Mouse (Mus musculus) embryonic facial prominence, embryonic 13.5 days (tissue): ENCODE results near the gene Il1r2. TPM values are rescaled to one million over a fixed set of nuclear protein-coding genes. Genes with fewer than 3 reads are reported as not detected.

Source experiments
- ATAC-seq: fragments of 200-750 bp; cut with Nextera tagmentation; 2 replicates; pipeline ENCODE4 v1.8.0; 2017; ENCODE audit warnings: low read depth; ENCODE audit not compliant: insufficient number of reproducible peaks, insufficient read depth, low FRiP score, low TSS enrichment
- H3K27ac ChIP-seq: fragments of 300-500 bp; sonication (generic); 2 replicates; pipeline ENCODE4 v1.5.1; 2015; ENCODE audit warnings: moderate library complexity, mild to moderate bottlenecking, inconsistent platforms
- H3K27me3 ChIP-seq: fragments of 300-500 bp; sonication (generic); 2 replicates; pipeline ENCODE4 v1.6.1; 2015; ENCODE audit warnings: mild to moderate bottlenecking, inconsistent platforms
- H3K36me3 ChIP-seq: fragments of 300-500 bp; sonication (generic); 2 replicates; pipeline ENCODE4 v1.6.1; 2015; ENCODE audit warnings: mild to moderate bottlenecking, inconsistent platforms
- H3K4me1 ChIP-seq: fragments of 300-500 bp; sonication (generic); 2 replicates; pipeline ENCODE4 v1.6.1; 2015; ENCODE audit warnings: inconsistent platforms
- H3K4me2 ChIP-seq: fragments of 300-500 bp; sonication (generic); 2 replicates; pipeline ENCODE4 v1.6.1; 2015; ENCODE audit warnings: moderate library complexity, mild to moderate bottlenecking, inconsistent platforms
- H3K4me3 ChIP-seq: fragments of 300-500 bp; sonication (generic); 2 replicates; pipeline ENCODE4 v1.5.1; 2015; ENCODE audit warnings: mild to moderate bottlenecking, inconsistent platforms
- H3K9ac ChIP-seq: fragments of 300-500 bp; sonication (generic); 2 replicates; pipeline ENCODE4 v1.6.1; 2015; ENCODE audit warnings: mild to moderate bottlenecking, inconsistent platforms
- H3K9me3 ChIP-seq: fragments of 300-500 bp; sonication (generic); 2 replicates; pipeline ENCODE4 v1.6.1; 2016; ENCODE audit warnings: inconsistent platforms
- WGBS: fragments of 180-500 bp; shearing (Covaris S2); methylation state at CpG from one replicate; pipeline ENCODE4 v1.1.7; 2015; ENCODE audit warnings: mixed read lengths; 5-methylcytosine and 5-hydroxymethylcytosine counted together
- polyA plus RNA-seq: library from polyadenylated mRNA; unstranded; fragments of >200 nt; fragmentation: Nextera tagmentation; extraction: Ambion mirVana; gene quantifications from 2 replicates; pipeline ENCODE4 v1.2.1, GENCODE M21; 2015

The Il1r2 gene
- polyA plus RNA-seq, 1 experiment from 2014 or later: 1.3 TPM

DNA sequence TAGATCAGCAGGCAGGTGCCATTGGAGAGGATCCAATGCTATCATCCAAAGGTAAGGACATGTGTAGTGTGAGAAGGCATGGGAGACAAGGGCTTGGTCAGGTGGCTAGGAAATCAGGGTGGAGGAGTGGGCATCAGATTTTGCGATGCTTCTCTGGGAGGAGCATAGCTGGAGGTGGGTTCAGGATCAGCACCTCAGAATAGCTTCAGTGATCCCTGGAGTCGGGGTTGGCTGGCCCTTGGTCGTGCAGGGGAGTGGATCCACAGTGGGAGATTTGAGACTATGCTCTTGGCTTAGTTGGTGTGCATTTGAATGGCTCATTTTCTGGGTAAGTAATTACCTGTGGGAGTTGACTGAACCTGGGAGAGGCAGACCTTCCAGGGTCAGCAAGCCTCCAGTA, 59.7 kb downstream of the Il1r2 start:
- H3K4me3 ChIP-seq: no peak overlapping the region
- H3K27me3 ChIP-seq: no peaks in the 10 kb centered on the region
- H3K36me3 ChIP-seq: no peaks in the 10 kb centered on the region
- no peaks in the 10 kb centered on the region for H3K4me1 ChIP-seq
- 76% methylated on average over 3 of the region's 3 CpGs for WGBS
- no peak overlapping the region for H3K4me2 ChIP-seq
- no peak for ATAC-seq
- H3K27ac ChIP-seq: no peak overlapping the region
- H3K9me3 ChIP-seq: no peaks in the 10 kb centered on the region
- H3K9ac ChIP-seq: no peak overlapping the region

DNA sequence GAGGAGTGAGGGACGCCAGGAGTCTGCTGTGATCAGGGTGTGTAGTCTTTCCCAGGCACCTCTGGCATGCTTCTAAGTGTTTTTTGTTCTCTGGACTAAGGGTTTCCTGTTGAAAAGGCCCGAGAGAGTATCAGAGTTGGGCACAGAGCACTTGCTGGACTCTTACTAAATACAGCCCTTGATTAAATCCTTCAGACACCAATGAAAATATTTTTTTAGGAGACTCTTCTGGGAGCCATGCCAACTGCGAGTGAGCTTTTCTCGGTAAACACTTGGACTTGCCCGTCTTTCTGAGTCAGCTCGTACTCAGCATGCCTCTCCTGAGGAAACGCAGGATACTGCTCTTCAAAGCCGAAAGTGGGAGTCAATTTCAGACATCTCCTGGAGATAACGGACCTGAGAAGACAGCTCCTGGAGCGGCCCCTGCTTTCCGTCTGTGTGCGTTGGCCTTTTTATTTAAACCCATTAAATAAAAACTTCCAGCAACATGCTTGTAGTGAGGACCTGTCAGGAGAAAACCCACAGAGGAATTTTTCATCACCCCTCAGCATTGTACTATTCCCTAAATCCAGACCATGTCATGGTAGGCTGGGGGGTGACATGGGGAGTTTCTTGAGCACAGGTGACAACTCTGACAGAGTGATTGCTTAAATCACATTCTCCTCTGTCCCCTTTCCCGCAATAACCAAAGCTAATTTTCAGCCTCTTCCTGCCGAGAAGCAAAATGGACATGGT, 66.1 kb downstream of the Il1r2 start:
- no peaks in the 10 kb centered on the region for H3K36me3 ChIP-seq
- H3K4me1 ChIP-seq: no peaks in the 10 kb centered on the region
- H3K9me3 ChIP-seq: no peaks in the 10 kb centered on the region
- H3K9ac ChIP-seq: no peak overlapping the region
- ATAC-seq: no peak
- 57% methylated on average over 14 of the region's 14 CpGs for WGBS
- H3K4me3 ChIP-seq: no peak overlapping the region
- H3K4me2 ChIP-seq: no peak overlapping the region
- H3K27ac ChIP-seq: peak overlapping the region; percentile 22
- H3K27me3 ChIP-seq: no peaks in the 10 kb centered on the region

DNA sequence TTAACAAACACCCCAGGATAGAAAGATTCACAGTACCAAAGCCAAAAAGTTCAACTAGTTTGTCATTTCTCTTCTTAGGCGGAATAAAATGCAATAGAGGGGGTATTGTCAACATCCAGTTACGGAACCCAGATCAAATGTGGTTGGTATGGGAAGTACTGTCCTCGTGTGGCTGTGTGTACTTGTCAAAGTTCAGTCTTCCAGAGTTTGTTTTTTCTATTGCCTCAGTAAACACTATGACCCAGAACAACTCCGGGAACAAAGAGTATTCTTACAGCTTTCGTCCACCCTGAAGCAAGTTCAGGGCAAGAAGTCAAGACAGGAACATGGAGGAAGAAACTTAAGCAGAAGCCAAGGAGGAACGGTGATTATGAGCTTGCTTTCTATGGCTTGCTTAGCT, 82.2 kb downstream of the Il1r2 start:
- no peak overlapping the region for H3K27ac ChIP-seq
- H3K27me3 ChIP-seq: no peaks in the 10 kb centered on the region
- H3K36me3 ChIP-seq: no peaks in the 10 kb centered on the region
- H3K9me3 ChIP-seq: no peaks in the 10 kb centered on the region
- H3K9ac ChIP-seq: no peak overlapping the region
- H3K4me1 ChIP-seq: no peaks in the 10 kb centered on the region
- no peak overlapping the region for H3K4me2 ChIP-seq
- ATAC-seq: no peak
- no peak overlapping the region for H3K4me3 ChIP-seq
- 83% methylated on average over 6 of the region's 6 CpGs for WGBS

DNA sequence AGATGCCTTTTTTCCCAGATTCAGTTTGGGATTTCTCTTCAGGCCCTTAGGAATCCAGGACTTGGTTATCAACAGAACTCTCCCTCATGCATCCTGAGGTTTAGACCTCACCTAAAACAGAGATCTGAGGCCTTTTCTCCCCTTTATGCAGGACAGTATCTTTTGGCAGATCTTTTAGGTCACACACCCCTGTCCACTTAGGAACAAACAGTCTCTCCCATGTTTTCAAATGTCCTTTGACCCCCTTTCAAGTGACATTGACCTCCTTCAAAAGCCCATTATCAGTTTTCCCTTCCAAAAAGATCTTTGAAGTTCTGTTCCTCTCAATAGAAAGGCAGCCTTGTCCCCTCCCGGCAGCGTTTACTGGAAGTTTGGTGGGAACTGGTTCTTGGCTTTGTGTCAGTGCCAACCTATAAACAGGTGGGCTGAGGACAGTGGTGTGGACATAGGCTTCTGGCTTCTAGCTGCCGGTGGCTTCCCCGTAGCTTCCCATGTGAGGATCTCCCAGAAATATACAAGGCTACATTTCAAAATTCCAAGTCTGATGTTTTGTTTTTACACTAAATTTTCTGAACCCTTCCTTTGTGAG, 89.5 kb downstream of the Il1r2 start:
- no peak for ATAC-seq
- WGBS: 93% methylated on average over 4 of the region's 4 CpGs
- no peaks in the 10 kb centered on the region for H3K4me1 ChIP-seq

DNA sequence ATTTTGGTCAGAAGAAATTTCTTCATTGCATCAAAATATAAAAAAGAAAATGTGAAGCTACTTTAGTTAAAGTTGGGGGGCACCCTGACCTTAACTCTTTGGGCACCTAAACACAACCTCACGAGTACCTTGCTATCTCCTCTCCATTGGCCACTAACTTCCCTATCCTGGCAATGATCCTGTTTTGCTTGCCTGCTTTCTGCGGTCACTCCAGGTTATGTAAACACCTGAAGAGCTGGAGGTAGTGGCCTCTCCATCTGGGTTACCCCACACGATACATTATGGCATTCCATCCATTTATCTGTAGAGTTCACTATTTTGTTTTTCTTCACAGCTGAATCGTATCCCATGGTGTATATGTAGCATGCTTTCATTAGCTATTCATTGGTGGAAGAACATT, 90.5 kb downstream of the Il1r2 start:
- Histone ChIP-seq H3K4me2 (no peak overlapping the region), H3K27me3 (no peaks in the 10 kb centered on the region), H3K9ac (no peak overlapping the region), H3K4me1 (no peaks in the 10 kb centered on the region), H3K4me3 (no peak overlapping the region), H3K27ac (no peak overlapping the region), H3K36me3 (no peaks in the 10 kb centered on the region), H3K9me3 (no peaks in the 10 kb centered on the region)
- ATAC-seq: no peak
- 87% methylated on average over 4 of the region's 4 CpGs for WGBS

More for the DNA sequence above, 89.5 kb downstream of the Il1r2 start:
- H3K36me3 ChIP-seq: no peaks in the 10 kb centered on the region
- no peaks in the 10 kb centered on the region for H3K27me3 ChIP-seq
- no peak overlapping the region for H3K4me3 ChIP-seq
- no peak overlapping the region for H3K27ac ChIP-seq
- H3K9me3 ChIP-seq: no peaks in the 10 kb centered on the region
- no peak overlapping the region for H3K9ac ChIP-seq
- no peak overlapping the region for H3K4me2 ChIP-seq

DNA sequence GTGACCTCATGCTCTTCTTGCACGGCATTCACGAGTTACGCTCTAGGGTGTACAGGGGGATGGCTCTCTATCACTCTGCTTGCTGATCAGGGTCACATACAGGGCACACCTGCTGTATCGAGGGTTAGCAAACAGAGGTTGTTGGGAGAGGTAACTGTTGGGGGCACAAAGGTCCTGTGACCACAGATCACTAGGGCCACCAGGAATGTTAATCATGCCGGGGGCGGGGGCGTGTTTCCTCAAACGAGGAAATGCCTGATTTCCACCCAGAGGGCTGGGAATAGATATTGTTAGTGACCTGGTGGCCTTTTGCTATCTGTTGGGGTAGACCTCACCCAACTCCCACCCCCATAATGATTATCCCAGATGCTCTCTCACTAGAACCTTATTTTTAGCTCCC, 93.7 kb downstream of the Il1r2 start:
- Histone ChIP-seq H3K36me3 (no peaks in the 10 kb centered on the region), H3K27ac (no peak overlapping the region), H3K9me3 (no peaks in the 10 kb centered on the region), H3K4me2 (no peak overlapping the region), H3K27me3 (no peaks in the 10 kb centered on the region), H3K9ac (no peak overlapping the region), H3K4me1 (no peaks in the 10 kb centered on the region), H3K4me3 (no peak overlapping the region)
- WGBS: 84% methylated on average over 8 of the region's 8 CpGs
- no peak for ATAC-seq

DNA sequence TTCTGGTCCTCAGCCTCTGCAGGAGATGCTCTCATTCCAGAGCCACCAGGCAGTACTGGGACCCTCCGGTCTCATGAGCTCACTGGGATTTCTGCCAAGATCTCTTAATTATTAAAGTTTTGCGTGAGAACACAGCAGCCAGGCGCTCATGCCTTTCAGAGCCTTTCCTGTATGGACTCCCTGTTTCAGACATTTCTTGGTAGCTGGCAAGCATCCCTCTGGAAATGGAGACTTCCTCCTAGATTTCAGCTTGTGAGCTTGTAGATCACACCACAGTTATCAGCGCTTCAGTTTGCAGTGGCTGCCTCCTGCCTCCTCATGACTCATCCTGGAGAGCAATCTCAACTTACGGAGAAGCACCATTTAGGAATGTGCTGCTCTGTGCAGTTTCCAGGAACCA, 98.0 kb downstream of the Il1r2 start:
- Histone ChIP-seq H3K27ac (no peak overlapping the region), H3K4me1 (no peaks in the 10 kb centered on the region), H3K4me2 (no peak overlapping the region), H3K9me3 (no peaks in the 10 kb centered on the region), H3K4me3 (no peak overlapping the region), H3K9ac (no peak overlapping the region), H3K36me3 (no peaks in the 10 kb centered on the region), H3K27me3 (no peaks in the 10 kb centered on the region)
- WGBS: 72% methylated on average over 5 of the region's 5 CpGs
- ATAC-seq: no peak

DNA sequence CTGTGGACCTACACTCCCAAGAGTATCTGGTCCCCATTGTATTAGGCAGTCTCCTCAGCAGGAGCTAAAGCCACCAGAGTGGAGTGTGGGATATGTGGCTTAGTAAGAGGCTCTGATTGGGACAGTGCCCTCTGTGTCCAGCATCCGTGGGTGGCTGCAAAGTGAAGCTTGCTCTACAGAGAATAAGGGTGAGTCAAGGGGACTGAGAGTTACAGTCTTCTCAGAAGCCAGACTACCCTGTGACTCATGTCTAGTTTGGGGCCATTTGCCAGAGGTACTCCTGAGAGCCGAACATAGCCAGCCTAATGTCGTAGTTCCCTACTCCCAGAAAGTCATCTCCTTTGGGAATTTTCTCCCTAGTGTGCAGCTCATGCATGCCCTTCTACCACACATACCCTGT, 100.3 kb downstream of the Il1r2 start:
- Histone ChIP-seq H3K4me2 (no peak overlapping the region), H3K27me3 (no peaks in the 10 kb centered on the region), H3K9me3 (no peaks in the 10 kb centered on the region), H3K27ac (no peak overlapping the region), H3K9ac (no peak overlapping the region), H3K4me1 (0 out of 2 replicates have a peak, but pooled peaks cover 3% of the 10 kb centered on the region), H3K4me3 (no peak overlapping the region), H3K36me3 (no peaks in the 10 kb centered on the region)
- 78% methylated on average over 3 of the region's 3 CpGs for WGBS
- no peak for ATAC-seq

Other genes starting within 250 kb of the Il1r2 start
- gene Map4k4, start 173.2 kb upstream of the Il1r2 start, polyA plus RNA-seq: 42.8 and 56.6 TPM in 2 replicates
- gene Il1r1, start 151.0 kb downstream of the Il1r2 start, polyA plus RNA-seq: 6.7 and 7.2 TPM in 2 replicates